ENCODE assay signal across 11 mouse cellular contexts in genomic region chr8:118286282-118287180, GRCm38 (mm10). TPM values are rescaled to one million over a fixed set of nuclear protein-coding genes. Genes with fewer than 3 reads are reported as not detected.
A peak's percentile ranks its signal among the peaks of the same experiment; 100 is the strongest.
DNase-seq lines count a peak whose midpoint lies in the region; ATAC-seq and TF ChIP-seq lines count a peak whose summit lies in the region.
"Had no signal": no experiment of that assay in that cellular context is flagged by ENCODE, and none has a peak within 500 bp of the region (broad histone marks: within the 10 kb centered on the region; RNA-seq: fewer than 3 reads in every experiment).

No protein-coding gene starts in this region.

- no peak overlapping the region for H3K27ac ChIP-seq in cortical plate, adult 2 months (ENCODE audit: insufficient read depth, low read length)
- peak overlapping the region; percentile 91 for H3K27ac ChIP-seq in heart, embryonic 13.5 days (replicated peaks)
- H3K27ac ChIP-seq: embryonic facial prominence, embryonic 12.5 days had no signal

- ATAC-seq in heart, embryonic 13.5 days (ENCODE audit: extremely low read depth, insufficient number of reproducible peaks, low FRiP score, low TSS enrichment) = 0 out of 2 replicates have a peak, but pooled peaks have one; percentile 14
- ATAC-seq: activated CD4-positive, CD25-positive, alpha-beta regulatory T cell, adult 4 months had no signal

- no peaks in the 10 kb centered on the region for H3K27me3 ChIP-seq in heart, embryonic 13.5 days (replicated peaks)

- no peaks in the 10 kb centered on the region for H3K36me3 ChIP-seq in heart, embryonic 13.5 days
- H3K36me3 ChIP-seq: embryonic facial prominence, embryonic 12.5 days had no signal

- no peaks in the 10 kb centered on the region; the same call in none of the 2 replicates for H3K4me1 ChIP-seq in cortical plate, adult 2 months (ENCODE audit: control insufficient read depth, insufficient read depth, low read length)
- peaks cover 81% of the 10 kb centered on the region for H3K4me1 ChIP-seq in heart, embryonic 13.5 days

- intact Hi-C loops in left cerebral cortex, postnatal 14 days (cut with DNase I) = loop anchor here (2.0 to 10.0 kb wide), 3 partner anchors 156 to 562 kb away; no protein-coding TSS in a partner anchor

- TF ChIP-seq CTCF in cortical plate, adult 2 months (IDR thresholded peaks at IDR 0.05; ENCODE audit: extremely low read depth, insufficient read depth, low read length) = no peak

- peak overlapping the region; percentile 93 for H3K9ac ChIP-seq in heart, embryonic 13.5 days
- H3K9ac ChIP-seq: embryonic facial prominence, embryonic 12.5 days had no signal

- peak overlapping the region; percentile 89 for H3K4me2 ChIP-seq in heart, embryonic 13.5 days

- TF ChIP-seq POLR2A in cortical plate, adult 2 months (IDR thresholded peaks at IDR 0.05; ENCODE audit: extremely low read depth, insufficient read depth, low read length) = no peak

- H3K4me3 ChIP-seq in cortical plate, adult 2 months (ENCODE audit: insufficient read depth, low read length) = peak overlapping the region; percentile 60; the same call in 1 of the 2 replicates
- H3K4me3 ChIP-seq in heart, embryonic 13.5 days = peak overlapping the region; percentile 75
- H3K4me3 ChIP-seq: embryonic facial prominence, embryonic 12.5 days had no signal

- DNase-seq in ES-CJ7 (ENCODE audit: low read depth, low spot score) = peak; percentile 71
- DNase-seq in lung, postnatal 4 days = peak; percentile 39 to 70
- DNase-seq in embryo, embryonic 10.5 days (ENCODE audit: low spot score) = no peak
- no peak for DNase-seq in left cerebral cortex, postnatal 14 days (ENCODE audit: low spot score in 2 of 2)
- no peak for DNase-seq in cerebellum, postnatal 14 days
- no peak for DNase-seq in right cerebral cortex, postnatal 25 days
- DNase-seq: thymus, postnatal 36 days had no signal

- WGBS in heart, embryonic 13.5 days = 14% methylated on average over 10 of the region's 10 CpGs

- H3K9me3 ChIP-seq in heart, embryonic 13.5 days = no peaks in the 10 kb centered on the region
- H3K9me3 ChIP-seq: embryonic facial prominence, embryonic 12.5 days had no signal

RNA-seq across cellular contexts. Expression of gene Cdh13, which starts 3.0 kb away (rescaled TPM):
- polyA plus RNA-seq in cortical plate, adult 2 months (2012; rRNA removed) = 31.0 and 38.3 TPM in 2 replicates
- 50.0 and 52.0 TPM in 2 replicates for polyA plus RNA-seq in heart, embryonic 13.5 days (2015; fragmentation: Nextera tagmentation; extraction: Ambion mirVana)
- total RNA-seq in left cerebral cortex, postnatal 14 days (2021) = 100 to 1,000 TPM; 137 to 144 TPM

Comparison
In these comparisons a context has a peak if more than half of its experiments do, and no peak if none do; other contexts are left out.
1. DNase-seq: peak in ES-CJ7 (single experiment) and lung, postnatal 4 days (2 of 2); none in embryo, embryonic 10.5 days (single experiment), left cerebral cortex, postnatal 14 days (0 of 2), cerebellum, postnatal 14 days (0 of 2) and right cerebral cortex, postnatal 25 days (single experiment).